Mouse (Mus musculus) liver, embryonic 14.5 days (tissue): ENCODE measurements at regions not wholly inside any gene's neighbourhood (a gene's known extent, or its start where the extent isn't known, plus 50 kb on each side); places are given as distances from the start of the nearest gene placed in this dataset.
"Not testable (repeated sequence)": the region's sequence is repeated elsewhere in the genome, so short reads cannot be mapped to it uniquely, and the experiment has no call there.

Experiments
- CTCF ChIP-seq: IDR thresholded peaks from 2 replicates; pipeline ENCODE4 v1.5.1; 2016; ENCODE audit warnings: antibody characterized with exemption, low read depth, control low read depth
- EP300 ChIP-seq: IDR thresholded peaks from 2 replicates; pipeline ENCODE4 v1.6.1; 2016; ENCODE audit warnings: antibody characterized with exemption, low read depth

DNA sequence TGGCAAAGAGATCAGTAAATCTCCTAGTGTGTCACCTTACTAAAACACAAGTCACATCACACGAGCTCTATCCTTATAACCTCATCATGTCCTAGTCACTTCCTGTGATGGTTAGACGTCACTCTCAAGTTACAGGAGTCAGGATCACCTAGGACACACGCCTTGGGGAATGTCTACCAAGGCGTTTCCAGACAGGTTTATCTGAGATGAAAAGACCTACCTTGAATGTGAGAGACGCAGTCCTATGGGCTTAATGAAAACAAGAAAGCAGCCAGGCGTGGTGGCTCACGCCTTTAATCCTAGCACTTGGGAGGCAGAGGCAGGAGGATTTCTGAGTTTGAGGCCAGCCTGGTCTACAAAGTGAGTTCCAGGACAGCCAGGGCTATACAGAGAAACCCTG is 185.0 kb upstream of the Rpl38 start:
- not testable (repeated sequence) for TF ChIP-seq EP300, CTCF
